Mouse (Mus musculus): ENCODE measurements around the gene Trim2. TPM values are rescaled to one million over a fixed set of nuclear protein-coding genes. Genes with fewer than 3 reads are reported as not detected.

Gene Trim2
- polyA plus RNA-seq, 1 experiment, result 0.53 TPM

DNA sequence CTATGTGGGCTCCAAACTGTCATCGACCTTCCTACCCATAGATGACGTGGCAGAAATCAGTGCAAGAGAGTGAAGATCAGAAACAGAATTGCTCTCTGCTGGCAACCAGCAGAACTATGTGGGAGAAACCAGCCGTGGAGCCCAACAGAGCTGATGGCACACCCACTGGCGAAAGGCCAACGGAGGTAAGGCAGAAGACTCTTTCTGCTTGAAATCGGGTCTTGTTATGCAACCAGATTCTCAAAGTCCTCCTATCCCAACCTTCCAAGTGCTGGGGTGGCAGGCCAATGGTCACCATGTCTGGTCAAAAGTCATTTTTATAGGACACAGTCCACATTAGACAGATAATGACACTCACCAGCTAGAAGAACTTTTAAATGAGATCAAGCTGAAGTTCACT, 92.2 kb downstream of the Trim2 start:
- Histone ChIP-seq H3K27ac (ENCODE audit: control insufficient read depth, insufficient read depth, low read depth, low read length) (no peak overlapping the region), H3K4me3 (ENCODE audit: control insufficient read depth, low read depth, low read length) (no peak overlapping the region), H3K36me3 (ENCODE audit: control insufficient read depth, insufficient read depth, low read length) (no peaks in the 10 kb centered on the region), H3K4me1 (ENCODE audit: control insufficient read depth, insufficient read depth, low read length) (no peaks in the 10 kb centered on the region), H3K27me3 (ENCODE audit: control insufficient read depth, insufficient read depth, low read length) (no peaks in the 10 kb centered on the region)
- TF ChIP-seq POLR2A (IDR thresholded peaks at IDR 0.05; ENCODE audit: control insufficient read depth, low read depth, low read length) (no peak), CTCF (IDR thresholded peaks at IDR 0.05; ENCODE audit: control insufficient read depth, insufficient read depth, insufficient replicate concordance, low read depth, low read length) (no peak)

DNA sequence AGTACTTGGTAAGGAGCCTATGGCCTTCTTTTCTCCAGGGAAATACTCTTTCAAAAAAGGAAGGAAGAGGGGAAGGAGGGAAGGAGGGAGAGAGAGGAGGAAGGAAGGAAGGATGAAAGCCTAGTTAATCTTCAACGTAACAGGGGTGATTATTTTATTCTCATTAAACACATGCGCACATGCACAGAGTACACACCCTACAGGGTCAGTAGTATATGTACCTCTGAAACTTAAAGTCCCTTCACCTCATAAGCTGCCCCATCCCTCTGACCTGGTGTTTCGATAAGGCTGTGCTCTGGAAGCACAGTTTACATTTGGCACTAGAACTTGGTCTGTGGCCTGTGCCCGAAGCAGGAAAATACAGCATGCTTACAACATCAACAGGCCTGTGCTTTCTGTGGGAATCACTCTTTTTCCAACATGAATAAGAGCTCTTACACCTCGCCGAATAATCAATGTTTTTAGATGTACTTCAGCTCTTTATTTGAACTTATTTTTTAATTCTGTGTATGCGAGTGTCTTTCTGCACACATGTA, 95.3 kb downstream of the Trim2 start:
- Histone ChIP-seq H3K27ac (ENCODE audit: control insufficient read depth, insufficient read depth, low read depth, low read length) (no peak overlapping the region), H3K4me1 (ENCODE audit: control insufficient read depth, insufficient read depth, low read length) (no peaks in the 10 kb centered on the region), H3K36me3 (ENCODE audit: control insufficient read depth, insufficient read depth, low read length) (no peaks in the 10 kb centered on the region), H3K27me3 (ENCODE audit: control insufficient read depth, insufficient read depth, low read length) (no peaks in the 10 kb centered on the region), H3K4me3 (ENCODE audit: control insufficient read depth, low read depth, low read length) (no peak overlapping the region)
- TF ChIP-seq POLR2A (IDR thresholded peaks at IDR 0.05; ENCODE audit: control insufficient read depth, low read depth, low read length) (no peak), CTCF (IDR thresholded peaks at IDR 0.05; ENCODE audit: control insufficient read depth, insufficient read depth, insufficient replicate concordance, low read depth, low read length) (no peak)

DNA sequence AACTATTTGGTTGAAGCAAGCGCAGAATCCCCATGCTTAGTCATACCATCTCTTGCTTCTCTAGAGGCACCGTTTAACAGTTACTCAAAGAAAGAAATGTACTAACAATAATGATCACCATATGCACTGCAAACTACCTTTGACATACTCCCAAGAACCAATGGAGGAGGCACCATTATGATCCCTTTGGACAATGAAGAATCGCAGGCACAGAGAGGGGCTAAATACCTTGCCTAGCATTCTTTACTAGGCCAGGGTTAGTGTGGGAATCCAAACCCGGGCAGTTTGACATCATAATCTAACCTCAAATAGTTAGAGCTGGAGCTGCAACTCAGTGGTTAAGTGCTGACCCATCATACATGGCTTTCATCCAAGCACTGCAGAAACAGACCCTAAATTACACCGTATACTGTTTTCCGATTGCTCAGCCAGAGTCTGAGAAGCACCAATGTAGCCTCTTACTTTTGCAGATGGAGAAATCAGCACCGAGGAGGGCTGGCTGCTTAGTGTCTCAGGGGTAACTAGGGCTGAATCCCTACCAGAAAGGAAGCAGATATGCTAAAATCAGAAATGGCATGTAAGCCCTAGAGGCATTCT, 97.7 kb downstream of the Trim2 start:
- Histone ChIP-seq H3K36me3 (ENCODE audit: control insufficient read depth, insufficient read depth, low read length) (no peaks in the 10 kb centered on the region), H3K4me3 (ENCODE audit: control insufficient read depth, low read depth, low read length) (no peak overlapping the region), H3K27me3 (ENCODE audit: control insufficient read depth, insufficient read depth, low read length) (no peaks in the 10 kb centered on the region), H3K4me1 (ENCODE audit: control insufficient read depth, insufficient read depth, low read length) (no peaks in the 10 kb centered on the region), H3K27ac (ENCODE audit: control insufficient read depth, insufficient read depth, low read depth, low read length) (no peak overlapping the region)
- TF ChIP-seq CTCF (IDR thresholded peaks at IDR 0.05; ENCODE audit: control insufficient read depth, insufficient read depth, insufficient replicate concordance, low read depth, low read length) (no peak), POLR2A (IDR thresholded peaks at IDR 0.05; ENCODE audit: control insufficient read depth, low read depth, low read length) (no peak)

DNA sequence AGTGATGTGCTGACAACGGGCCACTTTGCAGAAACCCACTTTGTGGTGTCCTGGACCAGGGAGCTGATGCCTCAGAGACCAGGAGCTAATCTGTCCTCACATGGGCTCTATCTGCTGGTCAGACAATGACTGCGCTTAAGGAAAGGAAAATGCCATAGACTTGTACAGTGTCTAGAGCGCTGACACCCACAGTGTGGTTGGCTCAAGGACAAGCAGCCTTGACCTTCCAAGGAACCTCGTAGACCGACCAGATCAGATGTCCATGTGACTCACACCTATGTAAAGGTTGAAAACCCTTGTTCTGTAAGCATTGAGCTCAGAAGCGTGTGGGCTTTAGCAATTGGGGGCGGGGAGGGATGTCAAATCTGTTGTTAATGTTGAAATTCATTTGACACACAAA, 98.2 kb downstream of the Trim2 start:
- Histone ChIP-seq H3K27me3 (ENCODE audit: control insufficient read depth, insufficient read depth, low read length) (no peaks in the 10 kb centered on the region), H3K36me3 (ENCODE audit: control insufficient read depth, insufficient read depth, low read length) (no peaks in the 10 kb centered on the region), H3K4me1 (ENCODE audit: control insufficient read depth, insufficient read depth, low read length) (no peaks in the 10 kb centered on the region)

DNA sequence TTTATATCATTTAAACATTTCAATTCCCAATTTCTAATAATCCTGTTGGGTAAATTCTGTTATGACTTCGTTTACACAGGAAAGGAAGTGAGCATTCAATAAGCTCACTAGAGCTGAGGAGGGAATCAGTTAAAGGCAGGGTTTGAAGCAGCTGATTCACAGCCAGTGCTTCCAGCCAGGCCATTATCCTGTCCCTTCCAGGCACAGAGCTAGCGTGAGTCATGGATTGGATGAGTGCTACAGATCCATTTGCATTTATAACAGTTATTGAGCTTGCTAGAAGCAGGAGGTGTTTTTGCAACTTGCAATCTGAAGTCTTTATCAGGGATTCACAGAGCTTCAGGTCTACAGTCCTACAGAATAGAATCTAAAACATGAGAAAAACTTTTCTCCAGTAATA, 99.3 kb downstream of the Trim2 start:
- Histone ChIP-seq H3K27ac (ENCODE audit: control insufficient read depth, insufficient read depth, low read depth, low read length) (no peak overlapping the region), H3K4me3 (ENCODE audit: control insufficient read depth, low read depth, low read length) (no peak overlapping the region), H3K36me3 (ENCODE audit: control insufficient read depth, insufficient read depth, low read length) (no peaks in the 10 kb centered on the region), H3K4me1 (ENCODE audit: control insufficient read depth, insufficient read depth, low read length) (no peaks in the 10 kb centered on the region), H3K27me3 (ENCODE audit: control insufficient read depth, insufficient read depth, low read length) (no peaks in the 10 kb centered on the region)
- TF ChIP-seq CTCF (IDR thresholded peaks at IDR 0.05; ENCODE audit: control insufficient read depth, insufficient read depth, insufficient replicate concordance, low read depth, low read length), result no peak
- TF ChIP-seq POLR2A (IDR thresholded peaks at IDR 0.05; ENCODE audit: control insufficient read depth, low read depth, low read length), result no peak

More for the DNA sequence above, 98.2 kb downstream of the Trim2 start:
- H3K4me3 ChIP-seq (ENCODE audit: control insufficient read depth, low read depth, low read length), result no peak overlapping the region
- TF ChIP-seq CTCF (IDR thresholded peaks at IDR 0.05; ENCODE audit: control insufficient read depth, insufficient read depth, insufficient replicate concordance, low read depth, low read length), result no peak
- no peak for TF ChIP-seq POLR2A (IDR thresholded peaks at IDR 0.05; ENCODE audit: control insufficient read depth, low read depth, low read length)
- H3K27ac ChIP-seq (ENCODE audit: control insufficient read depth, insufficient read depth, low read depth, low read length), result no peak overlapping the region

DNA sequence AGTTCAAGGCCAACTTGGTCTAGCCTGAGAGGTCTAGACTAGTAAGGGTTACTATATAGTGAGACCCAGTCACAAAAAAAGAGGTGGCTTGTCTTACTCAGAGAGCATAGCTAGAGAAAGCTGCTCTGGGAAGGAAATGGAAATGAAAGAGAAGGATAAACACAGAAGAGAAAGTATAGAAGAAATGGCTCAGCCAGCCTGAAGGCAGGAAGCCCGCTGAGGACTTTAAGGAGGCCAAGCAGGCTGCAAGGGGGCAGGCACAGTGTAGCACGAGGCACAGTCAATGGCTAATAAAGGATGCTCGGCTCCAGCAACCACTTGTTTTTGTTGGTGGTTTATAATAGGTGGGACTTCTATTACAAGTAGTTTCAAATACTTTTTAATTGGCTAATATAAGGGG, 100.6 kb downstream of the Trim2 start:
- TF ChIP-seq CTCF (IDR thresholded peaks at IDR 0.05; ENCODE audit: control insufficient read depth, insufficient read depth, insufficient replicate concordance, low read depth, low read length) (no peak), POLR2A (IDR thresholded peaks at IDR 0.05; ENCODE audit: control insufficient read depth, low read depth, low read length) (no peak)
- Histone ChIP-seq H3K4me1 (ENCODE audit: control insufficient read depth, insufficient read depth, low read length) (no peaks in the 10 kb centered on the region), H3K4me3 (ENCODE audit: control insufficient read depth, low read depth, low read length) (no peak overlapping the region), H3K27ac (ENCODE audit: control insufficient read depth, insufficient read depth, low read depth, low read length) (no peak overlapping the region), H3K27me3 (ENCODE audit: control insufficient read depth, insufficient read depth, low read length) (no peaks in the 10 kb centered on the region), H3K36me3 (ENCODE audit: control insufficient read depth, insufficient read depth, low read length) (no peaks in the 10 kb centered on the region)

DNA sequence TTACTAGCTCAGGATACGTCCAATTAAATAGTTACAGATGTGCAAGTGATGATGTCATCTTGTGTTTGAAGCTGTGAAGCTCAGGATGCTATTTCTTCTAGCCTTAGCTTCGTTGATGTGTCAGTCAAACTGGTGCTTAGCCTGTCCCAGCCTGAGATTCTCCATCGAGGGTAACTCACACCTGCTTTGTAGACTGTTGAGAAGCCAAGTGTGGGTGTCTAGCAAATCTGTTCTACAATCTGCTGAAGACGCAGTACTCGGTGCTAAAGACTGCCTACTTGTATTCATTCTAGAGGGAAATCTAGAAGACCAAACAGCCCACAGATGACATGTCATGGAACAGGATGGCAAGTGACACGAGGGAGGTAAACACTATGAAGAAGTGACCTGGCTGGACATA, 101.0 kb downstream of the Trim2 start:
- H3K27me3 ChIP-seq (ENCODE audit: control insufficient read depth, insufficient read depth, low read length), result no peaks in the 10 kb centered on the region
- H3K4me1 ChIP-seq (ENCODE audit: control insufficient read depth, insufficient read depth, low read length), result no peaks in the 10 kb centered on the region
- H3K27ac ChIP-seq (ENCODE audit: control insufficient read depth, insufficient read depth, low read depth, low read length), result no peak overlapping the region
- no peaks in the 10 kb centered on the region for H3K36me3 ChIP-seq (ENCODE audit: control insufficient read depth, insufficient read depth, low read length)
- no peak for TF ChIP-seq POLR2A (IDR thresholded peaks at IDR 0.05; ENCODE audit: control insufficient read depth, low read depth, low read length)
- no peak for TF ChIP-seq CTCF (IDR thresholded peaks at IDR 0.05; ENCODE audit: control insufficient read depth, insufficient read depth, insufficient replicate concordance, low read depth, low read length)
- H3K4me3 ChIP-seq (ENCODE audit: control insufficient read depth, low read depth, low read length), result no peak overlapping the region

All from testis, adult 2 months (tissue).